Mouse (Mus musculus): Measurements from ENCODE around the gene Polr3e.

DNA sequence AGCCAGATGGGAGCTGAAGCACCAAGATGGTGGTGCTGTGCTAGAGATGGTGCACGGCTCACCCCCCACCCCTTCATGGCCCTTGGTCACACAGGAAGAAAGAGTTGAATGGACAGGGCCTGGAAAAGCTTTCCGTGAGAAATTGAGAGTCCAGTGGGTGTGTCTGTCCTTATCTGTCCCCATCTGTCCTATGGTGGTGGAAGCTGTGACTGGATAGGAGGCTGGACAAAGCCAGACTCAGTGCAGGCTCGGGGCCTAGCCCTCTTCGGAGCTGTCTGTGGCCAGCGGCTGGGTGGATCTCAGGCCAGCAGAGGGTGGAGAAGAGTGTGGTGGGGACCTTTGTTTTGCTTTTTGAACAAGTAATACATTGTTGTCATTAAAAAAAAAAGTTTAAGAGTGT is 24.4 kb upstream of the Polr3e start:
- TF ChIP-seq USF1 (IDR thresholded peaks at IDR 0.05; ENCODE audit: low read depth) (no peak), MYOG (IDR thresholded peaks at IDR 0.05; ENCODE audit: control insufficient read depth in 1 of 3, insufficient read depth in 1 of 3, insufficient read length in 2 of 3, low read depth in 2 of 3) (no peak)
